Mouse (Mus musculus): ENCODE measurements around the gene Farp2.
"Not testable (repeated sequence)": the region's sequence is repeated elsewhere in the genome, so short reads cannot be mapped to it uniquely, and the experiment has no call there.

Gene Farp2

GRCm38 (mm10) chr1:93635580-93636192 is 123.8 kb downstream of the Farp2 start:
- DNase-seq = peak; percentile 100

- DNase-seq = no peak
Measured at GRCm38 (mm10) chr1:93636211-93636897, 124.5 kb downstream of the Farp2 start.

GRCm38 (mm10) chr1:93641978-93642377 is 130.1 kb downstream of the Farp2 start:
- DNase-seq = no peak

- no peak for DNase-seq
Measured at GRCm38 (mm10) chr1:93642692-93643091, 130.8 kb downstream of the Farp2 start.

- DNase-seq = no peak
Measured at GRCm38 (mm10) chr1:93649604-93650172, 137.8 kb downstream of the Farp2 start.

DNA sequence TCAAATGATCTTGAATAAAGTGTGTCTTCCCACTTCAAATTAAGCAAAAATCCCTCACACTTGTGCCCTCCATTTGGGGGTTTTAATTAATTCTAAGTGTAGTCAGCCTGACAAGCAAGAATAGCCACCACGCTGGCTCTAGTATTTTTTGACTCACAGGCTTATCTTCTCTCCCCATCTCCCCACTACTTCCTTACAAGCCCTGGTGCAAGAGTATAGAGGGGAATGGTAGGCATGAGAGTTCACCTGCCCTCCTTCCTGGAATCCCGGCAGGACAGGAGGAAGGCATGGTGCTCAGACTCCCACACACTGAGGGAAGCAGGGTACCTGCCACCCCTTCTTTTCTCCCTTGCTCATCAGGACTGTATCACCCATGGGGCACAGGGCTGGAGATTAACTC is 142.4 kb downstream of the Farp2 start:
- no peak for DNase-seq

- DNase-seq = no peak
Measured at GRCm38 (mm10) chr1:93654798-93655197, 142.9 kb downstream of the Farp2 start.

DNA sequence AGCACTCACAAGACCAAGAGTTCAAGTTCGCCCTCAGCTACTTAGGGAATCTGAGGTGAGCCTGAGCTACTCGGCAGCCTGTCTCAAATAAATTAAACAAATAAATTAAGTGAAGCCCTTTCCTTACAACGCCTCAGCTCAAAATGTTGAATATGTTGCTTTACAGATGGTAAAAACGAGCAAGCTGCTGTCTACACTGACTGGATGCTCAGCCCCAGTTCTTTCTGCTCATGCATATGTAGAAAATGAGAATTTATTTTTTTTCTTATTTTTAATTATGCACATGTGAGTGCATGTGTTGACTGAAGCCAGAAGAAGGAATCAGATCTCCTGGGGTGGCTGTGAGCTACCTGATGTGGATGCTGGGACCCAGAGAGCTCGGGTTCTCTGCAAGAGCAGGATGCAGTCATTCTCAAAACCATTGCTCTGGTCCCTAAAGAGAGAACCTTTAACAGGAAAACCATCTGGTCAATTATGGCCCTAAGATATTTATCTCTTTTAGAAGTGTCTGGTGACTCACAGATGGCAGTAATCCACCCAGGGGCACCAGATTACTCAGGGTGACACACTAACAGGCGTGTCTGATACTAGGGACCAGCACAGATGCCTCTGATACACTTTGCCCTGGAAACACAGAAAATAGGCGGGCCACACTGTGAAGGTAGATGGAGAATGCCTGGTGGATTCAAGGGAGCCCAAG is 144.6 kb downstream of the Farp2 start:
- DNase-seq = no peak

DNA sequence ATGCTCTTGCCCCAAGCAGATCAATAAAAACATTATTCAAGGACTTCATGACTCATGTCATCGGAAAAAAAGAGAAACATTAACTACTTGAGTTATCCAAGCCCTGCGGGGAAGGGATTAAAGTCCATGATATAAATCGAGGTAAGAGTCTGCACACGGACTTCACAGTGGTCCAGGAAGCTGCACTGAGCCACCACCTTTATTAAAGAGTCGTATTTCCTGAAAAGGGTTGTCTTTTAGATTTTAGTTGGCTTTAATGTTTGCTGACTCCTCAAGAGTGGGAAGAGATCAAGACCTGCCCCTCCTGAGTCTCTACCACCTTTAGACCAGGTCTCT is 145.1 kb downstream of the Farp2 start:
- no peak for DNase-seq

GRCm38 (mm10) chr1:93658559-93658958 is 146.7 kb downstream of the Farp2 start, which contains the start of gene Stk25:
Gene Stk25 (minus strand): TSS chr1:93658659.
- DNase-seq = not testable (repeated sequence)

DNA sequence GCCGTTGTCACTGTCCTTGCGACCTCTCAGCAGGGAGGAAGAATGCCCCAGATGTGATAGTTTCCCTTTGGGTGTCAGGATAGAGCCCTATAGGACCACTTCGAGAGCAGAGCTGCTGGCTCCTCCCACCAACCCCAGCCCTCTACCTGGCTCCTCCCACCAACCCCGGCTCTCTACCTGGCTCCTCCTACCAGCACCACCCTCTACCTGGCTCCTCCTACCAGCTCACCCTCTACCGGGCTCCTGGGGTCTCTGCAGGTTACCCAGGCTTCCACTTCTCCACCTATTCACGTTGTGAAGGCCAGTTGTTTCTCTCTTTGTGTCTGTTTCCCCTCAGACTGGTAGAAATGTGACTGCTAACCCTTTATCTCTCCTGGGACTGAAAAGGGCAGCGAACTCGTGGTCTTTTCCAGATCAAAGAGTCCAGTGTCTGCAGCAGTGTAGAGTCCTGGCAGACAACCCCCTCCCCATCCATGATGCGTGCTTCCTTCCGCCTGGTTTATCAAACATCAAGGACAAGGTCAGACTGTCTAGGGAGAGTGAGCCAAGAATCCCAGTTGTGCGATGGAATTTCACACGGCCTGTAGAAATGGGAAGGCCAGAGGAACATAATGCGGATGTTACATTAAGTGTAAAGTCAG is 156.0 kb downstream of the Farp2 start:
- DNase-seq = no peak

DNA sequence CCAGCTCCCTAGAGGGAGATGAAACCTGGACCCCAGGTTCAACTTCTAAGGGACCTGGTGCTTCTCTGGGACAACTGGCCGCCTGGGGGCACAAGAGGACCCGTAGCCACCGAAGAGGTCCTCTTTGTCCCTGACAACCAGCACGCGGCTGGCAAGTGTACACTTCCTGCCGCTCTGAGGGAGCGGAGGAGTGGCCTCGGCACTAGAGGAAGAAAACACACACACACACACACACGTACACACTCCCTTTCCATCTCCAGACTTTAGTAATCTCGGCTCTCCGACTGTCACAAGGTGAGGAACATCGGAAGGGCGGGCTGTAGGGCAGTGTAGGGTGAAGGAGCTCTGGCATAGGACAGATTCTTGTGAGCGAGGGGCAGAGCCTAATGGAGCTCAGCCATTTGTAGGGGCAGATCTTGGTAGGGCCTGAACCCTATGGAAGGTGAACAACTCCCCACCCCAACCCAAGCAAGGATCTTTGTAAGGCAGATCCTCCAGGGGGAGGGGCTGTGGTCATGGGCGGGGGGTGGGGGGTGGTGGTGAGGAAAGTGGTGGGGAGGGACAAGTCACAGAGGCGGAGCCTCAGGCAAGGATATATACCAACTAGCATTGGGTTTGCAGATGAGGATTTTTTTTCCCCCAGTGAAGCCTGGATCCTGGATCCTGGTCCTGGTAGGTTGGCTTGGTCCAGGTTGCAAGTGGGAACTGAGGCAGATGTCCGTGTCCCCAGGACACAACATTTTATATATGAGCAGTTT is 157.1 kb downstream of the Farp2 start:
- DNase-seq = peak; percentile 54

DNA sequence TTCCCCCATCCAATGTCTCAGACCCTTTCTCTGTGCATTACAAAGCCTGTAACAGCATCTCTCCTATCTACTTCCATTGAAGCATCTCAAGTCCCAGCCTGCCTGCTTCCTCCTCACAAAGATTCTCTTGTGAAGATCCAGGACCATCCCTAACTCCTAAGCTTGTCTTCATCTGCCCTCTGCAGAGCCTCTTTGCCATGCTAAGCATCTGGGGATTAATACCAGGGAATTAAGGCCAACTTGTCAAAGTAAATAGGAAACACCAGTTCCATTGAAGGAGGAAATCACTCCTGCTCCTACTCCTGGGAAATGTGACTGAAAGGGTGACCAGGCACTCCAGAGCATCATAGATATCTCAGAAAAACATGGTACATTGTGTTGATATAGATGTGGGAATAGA is 158.1 kb downstream of the Farp2 start:
- no peak for DNase-seq
